Mouse (Mus musculus) liver, embryonic 14.5 days (tissue): ENCODE measurements around the gene Itga6.

Source experiments
- CTCF ChIP-seq: IDR thresholded peaks from 2 replicates; pipeline ENCODE4 v1.5.1; 2016; ENCODE audit warnings: antibody characterized with exemption, low read depth, control low read depth
- EP300 ChIP-seq: IDR thresholded peaks from 2 replicates; pipeline ENCODE4 v1.6.1; 2016; ENCODE audit warnings: antibody characterized with exemption, low read depth

DNA sequence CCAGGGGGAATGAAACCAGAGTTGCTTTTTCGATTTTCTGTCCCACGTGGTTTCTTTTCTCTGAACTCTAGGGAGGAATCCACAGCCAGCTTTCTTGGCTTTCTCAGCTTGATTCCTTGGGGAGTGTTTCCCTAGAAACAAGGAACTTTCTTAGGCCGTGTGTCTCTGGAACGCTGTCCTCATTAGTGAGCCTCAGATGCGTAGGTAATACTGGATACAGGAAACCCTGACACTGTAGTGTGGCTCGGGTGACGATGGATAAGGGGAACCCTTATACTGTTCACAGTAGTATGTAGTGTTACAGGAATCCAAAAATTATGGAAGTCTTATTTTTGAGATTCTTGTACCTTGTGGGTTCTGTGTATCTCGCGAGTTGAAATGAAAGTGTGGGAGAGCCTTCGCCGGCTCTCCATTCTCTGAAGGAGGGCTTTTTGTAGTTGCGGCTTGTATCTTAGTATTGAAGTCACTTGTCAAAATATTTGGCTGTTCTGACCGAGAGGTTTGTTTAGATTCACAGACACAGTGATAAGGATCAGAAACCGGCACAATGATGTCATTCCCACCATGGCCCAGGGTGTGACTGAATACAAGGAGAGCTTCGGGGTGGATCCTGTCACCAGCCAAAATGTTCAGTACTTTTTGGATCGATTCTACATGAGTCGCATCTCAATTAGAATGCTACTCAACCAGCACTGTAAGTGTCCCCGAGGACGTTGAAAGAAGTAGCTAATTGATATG, 137.7 kb downstream of the Itga6 start:
- no peak for TF ChIP-seq CTCF
- no peak for TF ChIP-seq EP300
